Mouse (Mus musculus) heart, postnatal 0 days (tissue): ENCODE measurements around the gene Foxp1.

ENCODE experiments used
- CTCF ChIP-seq: IDR thresholded peaks from 2 replicates; pipeline ENCODE4 v1.5.1; 2016; ENCODE audit warnings: antibody characterized with exemption, control low read depth, low read depth
- EP300 ChIP-seq: IDR thresholded peaks from 2 replicates; pipeline ENCODE4 v1.6.1; 2016; ENCODE audit warnings: antibody characterized with exemption, low read depth

DNA sequence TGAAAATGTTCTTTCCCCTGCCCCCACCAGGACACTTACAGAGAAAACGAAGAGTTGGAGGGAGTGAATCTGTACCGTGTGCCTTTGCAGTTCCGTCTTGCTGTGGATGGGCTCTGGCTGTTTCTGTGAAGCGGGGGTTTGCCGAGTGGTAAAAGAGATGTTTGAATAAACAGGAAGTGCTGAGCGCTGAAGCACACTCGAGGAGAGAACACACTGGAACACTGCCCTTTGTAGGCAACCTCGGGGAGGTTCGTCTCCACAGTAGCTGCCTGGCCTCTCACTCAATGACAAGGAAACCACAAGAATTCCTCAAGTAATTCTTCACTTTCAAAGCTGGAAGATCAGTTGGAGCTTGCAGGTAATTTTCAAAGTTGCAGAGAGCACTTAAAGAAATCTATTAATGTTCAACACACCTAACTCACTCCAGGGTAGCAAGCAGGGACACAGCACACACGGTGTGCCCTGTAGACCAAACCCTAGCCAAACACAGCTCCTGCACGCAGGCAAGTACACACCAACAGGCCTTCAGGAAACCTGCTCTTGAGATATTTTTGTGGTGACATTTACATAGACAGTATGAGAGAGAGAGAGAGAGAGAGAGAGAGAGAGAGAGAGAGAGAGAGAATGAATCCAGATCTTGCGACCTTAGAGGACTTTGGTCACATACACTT lies 426.3 kb downstream of the Foxp1 start:
- TF ChIP-seq CTCF (no peak), EP300 (no peak)
